Mouse (Mus musculus): ENCODE measurements around the gene Fhit.

The Fhit gene

GRCm38 (mm10) chr14:10344064-10344463 lies 817.8 kb downstream of the Fhit start:
- no peak for DNase-seq

- no peak for DNase-seq
Measured at GRCm38 (mm10) chr14:10316764-10317163, 845.1 kb downstream of the Fhit start.

DNA sequence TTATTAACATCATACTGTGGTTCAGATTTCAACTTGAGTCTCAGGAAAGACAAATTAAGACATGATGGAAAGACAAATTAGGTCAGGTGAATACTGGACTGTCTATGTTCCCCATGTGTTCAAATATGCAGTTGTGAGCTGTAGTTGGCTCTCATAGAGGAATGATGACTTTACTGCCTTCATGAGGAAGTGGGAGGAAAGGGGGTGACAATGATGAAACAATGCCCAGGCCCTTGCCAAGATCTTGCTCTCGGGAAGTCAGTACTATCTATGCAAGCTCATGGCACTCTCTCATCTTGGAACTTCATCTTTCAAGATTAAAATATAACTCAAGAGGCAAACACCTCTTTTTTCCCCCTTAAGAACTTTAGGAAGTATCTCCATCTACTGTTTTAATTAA lies 849.6 kb downstream of the Fhit start:
- DNase-seq, result no peak

DNA sequence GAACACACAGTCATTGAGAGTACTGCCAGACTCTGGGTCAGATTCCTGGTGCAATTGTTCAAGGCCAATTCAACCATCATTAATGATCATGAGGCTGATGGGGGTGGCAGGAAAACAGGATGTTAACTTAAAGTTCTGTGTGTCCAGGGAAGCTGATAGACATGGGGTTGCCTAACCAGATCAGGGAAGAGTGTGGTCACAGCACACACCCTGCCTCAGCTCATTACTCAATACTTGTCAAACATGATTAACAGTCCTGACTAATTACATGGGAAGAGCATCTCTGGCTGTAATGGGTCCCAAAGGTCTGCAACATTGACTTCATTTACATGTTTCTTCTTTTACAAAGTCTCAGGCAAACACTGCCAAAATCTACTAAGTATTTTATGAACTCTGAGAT lies 856.5 kb downstream of the Fhit start:
- DNase-seq, result no peak

DNA sequence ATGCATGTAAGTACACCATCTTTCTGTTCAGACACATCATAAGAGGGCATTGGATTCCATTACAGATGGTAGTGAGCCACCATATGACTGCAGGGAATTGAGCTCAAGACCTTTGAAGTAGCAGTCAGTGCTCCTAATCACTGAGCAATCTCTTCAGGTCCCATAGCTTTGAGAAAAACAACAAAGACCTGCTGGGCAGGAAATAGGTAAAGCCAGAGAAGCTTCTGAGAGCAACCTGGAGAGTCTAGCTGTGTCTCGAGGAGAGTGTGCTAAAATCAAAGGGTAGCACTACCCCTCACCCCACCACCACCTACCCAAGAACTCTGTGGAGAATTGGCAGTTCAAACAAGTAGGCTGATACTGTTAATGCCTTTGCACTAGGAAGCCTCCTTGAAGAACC lies 860.3 kb downstream of the Fhit start:
- peak; percentile 11 for DNase-seq

GRCm38 (mm10) chr14:10300914-10301313 lies 860.9 kb downstream of the Fhit start:
- DNase-seq, result no peak

DNA sequence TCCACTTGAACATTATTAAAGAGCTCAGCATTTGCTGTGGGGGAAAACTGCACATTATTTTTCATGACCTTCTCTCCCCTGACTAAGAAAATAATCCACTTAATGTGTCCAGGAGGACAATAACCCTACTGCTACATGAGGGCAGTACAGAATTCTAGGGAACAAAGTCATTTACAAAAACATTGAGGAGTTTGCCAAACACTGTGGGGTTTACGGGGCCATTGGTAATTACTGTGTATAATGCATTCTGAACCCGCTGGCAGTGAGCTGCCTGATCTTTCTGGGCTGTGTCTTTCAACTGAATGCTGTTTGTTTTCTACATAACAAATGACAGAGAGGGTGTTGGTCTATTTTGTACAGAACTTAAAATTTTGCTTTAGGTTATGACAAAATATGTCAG lies 862.8 kb downstream of the Fhit start:
- no peak for DNase-seq

- no peak for DNase-seq
Measured at GRCm38 (mm10) chr14:10289043-10289442, 872.8 kb downstream of the Fhit start.

DNA sequence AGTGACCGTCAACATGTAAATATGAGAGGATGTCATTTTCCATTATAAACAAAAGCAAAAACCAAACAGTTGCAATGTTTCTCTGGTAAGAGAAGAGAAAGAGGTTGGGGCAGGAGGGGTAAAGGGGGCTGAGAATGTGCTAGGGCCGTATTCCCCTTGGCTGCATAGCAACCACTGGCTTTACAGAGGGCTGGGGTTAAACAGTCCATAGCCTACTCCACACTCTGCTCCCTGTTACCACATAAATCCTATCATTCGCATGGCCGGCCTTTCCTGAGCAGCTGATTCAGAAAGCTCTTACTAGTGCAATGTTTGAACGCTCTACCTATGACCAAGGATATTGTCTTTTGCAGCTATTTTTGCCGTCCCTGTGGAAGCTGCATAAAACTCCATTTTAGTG lies 875.8 kb downstream of the Fhit start:
- no peak for DNase-seq

GRCm38 (mm10) chr14:10228708-10229107 lies 933.1 kb downstream of the Fhit start:
- DNase-seq, result no peak

- no peak for DNase-seq
Measured at GRCm38 (mm10) chr14:10221847-10222246, 940.0 kb downstream of the Fhit start.

DNA sequence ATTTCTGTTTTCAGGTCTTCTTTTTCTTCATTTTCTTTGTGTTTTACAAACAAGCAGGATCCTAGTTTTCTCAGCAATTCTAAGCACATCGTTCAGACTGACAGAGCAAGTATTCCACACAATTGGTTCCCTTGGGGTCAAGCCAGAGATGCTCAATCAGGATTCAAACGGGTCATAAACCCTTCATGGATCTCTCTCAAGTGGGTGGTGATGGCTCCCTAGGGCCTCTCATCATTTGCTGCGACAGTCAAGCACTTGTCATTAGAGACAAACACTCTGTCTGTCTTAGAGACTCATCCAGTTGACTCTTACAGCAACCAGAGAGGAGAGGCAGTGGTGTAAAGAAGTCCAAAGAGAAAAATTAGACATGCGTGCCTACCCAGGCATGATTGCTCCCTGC lies 948.6 kb downstream of the Fhit start:
- no peak for DNase-seq

DNA sequence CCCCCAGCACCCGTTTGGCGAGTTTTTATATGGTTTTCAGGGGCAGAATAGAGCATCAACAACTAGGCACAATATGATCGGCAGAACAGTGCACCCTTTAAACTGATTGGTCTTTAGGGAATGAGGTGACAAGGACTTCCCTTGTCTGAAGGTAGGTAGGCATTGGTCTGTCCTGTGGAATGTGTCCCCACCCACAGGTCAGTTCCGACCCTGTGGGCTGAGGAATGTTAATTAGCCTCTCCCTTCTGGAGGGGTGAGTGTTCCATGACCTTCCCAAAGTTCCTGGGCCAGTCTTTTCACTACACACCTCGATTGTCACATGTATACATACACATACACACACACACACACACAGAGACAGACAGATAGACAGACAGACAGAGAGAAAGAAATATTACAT lies 950.7 kb downstream of the Fhit start:
- DNase-seq, result no peak

- DNase-seq, result no peak
Measured at GRCm38 (mm10) chr14:10209007-10209406, 952.8 kb downstream of the Fhit start.

DNA sequence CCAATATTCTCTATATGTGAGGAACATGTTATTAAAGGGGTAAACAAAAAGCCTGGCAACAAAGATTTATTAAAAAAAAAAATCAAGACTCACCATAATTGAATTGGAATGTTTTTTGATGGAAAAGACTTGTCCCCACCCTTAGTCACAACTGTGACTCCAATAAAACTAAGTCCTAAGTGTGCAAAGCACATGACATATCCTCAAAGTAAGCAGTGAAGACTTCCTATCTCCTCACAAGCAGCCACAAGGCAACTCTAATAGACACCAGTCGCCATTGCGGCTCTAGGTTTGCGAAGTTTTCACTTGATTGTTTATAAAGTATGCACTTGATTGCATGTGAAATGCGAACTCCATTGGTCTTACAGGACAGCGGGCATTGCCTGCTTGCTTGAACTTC lies 956.1 kb downstream of the Fhit start:
- no peak for DNase-seq

DNA sequence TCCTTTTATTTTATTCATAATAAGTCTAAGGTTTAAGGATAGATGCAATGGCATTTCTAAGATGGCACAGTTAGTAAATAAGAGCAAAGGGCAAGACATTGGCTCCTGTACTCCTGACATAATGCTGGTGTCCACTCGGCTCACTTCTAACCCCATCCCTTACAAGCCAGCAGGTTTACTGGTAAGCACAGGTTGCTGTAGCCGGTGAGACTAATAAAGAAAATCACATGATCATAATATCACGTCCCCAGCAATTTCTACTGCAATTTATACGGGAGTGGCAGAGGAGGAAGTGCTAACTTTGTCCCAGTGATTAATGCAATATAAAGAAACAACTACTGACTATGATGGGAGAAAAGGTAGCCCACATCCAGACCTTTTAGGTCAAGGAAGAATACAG lies 956.5 kb downstream of the Fhit start:
- DNase-seq, result no peak

DNA sequence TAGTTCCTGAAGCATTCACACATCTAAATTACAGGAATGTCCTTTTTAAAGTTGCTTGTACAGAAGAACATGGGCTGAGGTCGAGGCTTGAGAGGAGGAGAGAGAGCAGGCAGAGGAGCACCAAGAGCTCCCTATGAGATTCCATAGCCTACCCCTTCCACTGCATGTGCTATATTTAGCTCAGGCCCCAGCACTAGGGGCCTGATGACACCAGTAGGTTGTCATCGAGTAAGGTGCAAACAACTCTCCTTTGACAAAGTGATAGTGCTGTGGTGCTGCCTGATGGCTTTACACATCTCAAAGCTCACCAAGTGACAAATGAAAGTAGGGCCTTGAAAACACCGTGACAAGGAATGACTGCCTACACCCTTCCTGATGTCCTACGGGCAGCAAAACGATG lies 967.7 kb downstream of the Fhit start:
- no peak for DNase-seq

DNA sequence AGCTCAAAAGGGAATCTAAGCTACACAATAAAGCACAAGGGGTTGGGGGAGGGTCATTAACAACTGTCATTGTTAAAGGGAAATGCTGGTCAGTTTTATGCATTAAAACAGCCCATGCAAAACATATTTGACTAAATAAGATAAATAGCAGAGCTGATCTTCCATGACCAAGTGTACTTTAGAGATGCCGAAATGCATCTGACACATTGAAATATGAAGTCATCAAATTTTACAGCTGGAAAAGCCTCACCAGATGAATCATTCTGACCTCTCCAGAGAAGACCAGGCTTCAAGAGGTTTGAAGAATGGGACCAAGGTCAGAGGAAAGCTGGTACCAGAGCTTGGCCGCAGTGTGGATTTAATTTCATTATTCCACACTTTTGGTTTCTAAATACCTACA lies 990.1 kb downstream of the Fhit start:
- no peak for DNase-seq

DNA sequence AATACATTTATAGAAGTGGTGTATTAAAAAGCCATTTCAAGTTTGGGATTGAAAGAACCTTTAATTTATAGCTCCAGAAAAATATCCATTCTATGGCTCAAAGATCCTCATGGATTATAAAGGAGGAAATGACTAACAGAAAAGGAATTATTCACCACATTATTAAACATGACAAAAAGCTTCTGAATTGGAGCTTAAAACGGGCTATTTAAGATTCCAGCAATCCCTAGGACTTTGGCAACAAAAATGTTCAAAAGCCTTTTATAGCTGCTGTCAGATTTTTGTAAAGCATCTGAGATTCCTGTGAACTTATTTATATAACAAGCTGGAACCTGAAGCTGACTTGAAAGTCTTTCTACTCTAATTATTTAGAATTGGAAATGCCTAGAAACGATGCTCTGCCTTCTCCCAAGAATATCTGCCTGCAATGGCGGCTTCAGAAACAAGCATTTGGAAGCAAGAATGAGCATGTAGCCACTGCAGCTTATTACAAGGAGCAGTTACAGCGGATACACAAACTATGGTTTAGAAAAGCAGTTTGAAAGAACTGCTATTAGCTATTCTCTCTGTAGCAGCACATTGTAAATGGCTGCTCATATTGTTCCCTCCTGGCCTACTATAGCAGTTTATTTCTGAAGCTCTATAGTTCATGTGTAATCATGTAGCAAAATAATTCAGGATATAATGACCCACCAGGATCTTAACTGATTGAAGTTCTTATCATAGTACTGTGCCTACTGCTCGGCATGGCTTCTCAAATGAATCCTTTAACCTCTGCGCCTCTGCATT lies 995.0 kb downstream of the Fhit start:
- no peak for DNase-seq

DNA sequence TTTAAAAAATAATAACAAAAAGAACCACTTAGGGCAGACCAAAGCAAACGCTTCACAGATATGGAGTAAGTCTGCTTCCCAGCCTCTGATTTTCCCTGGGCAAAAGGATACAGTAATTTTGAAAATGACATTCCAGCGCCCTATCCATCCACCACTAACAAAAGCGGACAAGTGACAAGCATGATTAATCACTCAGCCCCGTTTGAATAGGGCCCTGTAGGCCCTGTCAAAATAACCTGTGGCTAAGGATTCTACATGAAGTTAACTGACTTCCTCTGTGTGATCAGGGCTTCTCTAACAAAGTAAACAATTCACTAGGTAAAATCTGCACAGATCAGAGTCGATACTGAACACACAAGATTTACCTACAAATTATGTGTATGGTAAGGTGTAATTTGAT lies 1012.0 kb downstream of the Fhit start:
- DNase-seq, result no peak

GRCm38 (mm10) chr14:10139311-10139710 lies 1022.5 kb downstream of the Fhit start:
- DNase-seq, result no peak

GRCm38 (mm10) chr14:10133873-10134272 lies 1028.0 kb downstream of the Fhit start:
- no peak for DNase-seq

GRCm38 (mm10) chr14:10129675-10130074 lies 1032.2 kb downstream of the Fhit start:
- no peak for DNase-seq

DNA sequence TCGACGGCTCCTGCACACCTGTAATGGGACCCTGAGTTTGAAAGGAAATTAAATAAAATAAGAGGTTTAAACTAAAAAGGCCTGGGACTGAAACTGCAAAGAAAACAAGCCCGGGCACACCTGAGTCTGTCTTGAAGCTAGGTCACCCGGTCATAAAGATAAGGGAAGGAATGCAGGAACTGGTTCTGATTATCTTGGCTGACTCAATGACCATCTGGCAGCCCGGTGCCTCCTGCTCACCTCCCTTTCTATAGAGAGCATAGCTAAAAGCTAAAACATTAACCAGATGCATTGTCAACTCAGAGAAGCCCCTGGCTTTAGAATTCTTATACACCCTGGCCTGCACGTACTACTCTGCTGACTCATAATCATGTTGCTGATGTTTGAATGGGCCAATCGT lies 1032.7 kb downstream of the Fhit start:
- no peak for DNase-seq

- DNase-seq, result no peak
Measured at GRCm38 (mm10) chr14:10126536-10126935, 1035.3 kb downstream of the Fhit start.
